18 mouse cellular contexts compared by ENCODE assay signal in the genomic region with DNA sequence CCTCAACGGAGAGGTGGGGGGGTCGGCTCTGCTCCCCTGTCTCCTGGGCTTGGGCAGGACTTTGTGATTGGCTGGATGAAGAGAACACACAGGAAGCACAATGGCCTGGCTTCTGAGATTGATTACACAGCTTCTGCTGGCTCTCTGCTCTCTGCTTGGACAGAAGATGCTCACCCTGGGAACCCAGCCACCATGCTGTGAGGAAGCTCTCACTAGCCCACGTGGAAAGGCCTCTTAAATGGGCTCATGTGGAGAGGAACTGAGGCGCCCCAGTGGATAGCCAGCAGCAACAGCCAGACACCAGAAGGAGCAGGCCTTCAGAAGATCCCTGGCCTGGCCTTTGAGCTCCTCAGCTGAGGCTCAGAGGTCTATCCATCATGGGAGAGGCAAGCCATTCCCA. TPM values are rescaled to one million over a fixed set of nuclear protein-coding genes. Genes with fewer than 3 reads are reported as not detected.
DNase-seq lines count a peak whose midpoint lies in the region; ATAC-seq and TF ChIP-seq lines count a peak whose summit lies in the region.
"Had no signal": no experiment of that assay in that cellular context is flagged by ENCODE, and none has a peak within 500 bp of the region (broad histone marks: within the 10 kb centered on the region; RNA-seq: fewer than 3 reads in every experiment).

No protein-coding gene starts in this region.

- TF ChIP-seq CTCF in forebrain, postnatal 0 days (IDR thresholded peaks at IDR 0.05; ENCODE audit: low read depth), result no peak

- H3K36me3 ChIP-seq in forebrain, embryonic 12.5 days (replicated peaks), result no peaks in the 10 kb centered on the region
- H3K36me3 ChIP-seq in forebrain, postnatal 0 days (ENCODE audit: insufficient read depth), result no peaks in the 10 kb centered on the region
- no peaks in the 10 kb centered on the region for H3K36me3 ChIP-seq in neural tube, embryonic 15.5 days
- H3K36me3 ChIP-seq: embryonic facial prominence, embryonic 15.5 days; heart, embryonic 13.5 days; hindbrain, embryonic 15.5 days had no signal

- DNase-seq in forebrain, postnatal 0 days, result no peak
- peak; percentile 35 for DNase-seq in neural tube, embryonic 10.5 days (ENCODE audit: extremely low spot score, low spot score)
- DNase-seq in embryo, embryonic 11 days, result peak; percentile 37
- no peak for DNase-seq in adipocyte (ENCODE audit: low spot score)
- DNase-seq in retina, postnatal 1 day, result no peak
- DNase-seq in kidney, postnatal 36 days, result no peak
- DNase-seq: adrenal gland, postnatal 10 days; gastrocnemius, postnatal 36 days; kidney, adult 2 months; liver, postnatal 0 days; spleen, adult 18-20 months had no signal

- H3K4me3 ChIP-seq in forebrain, embryonic 12.5 days (replicated peaks), result no peak overlapping the region
- no peak overlapping the region for H3K4me3 ChIP-seq in forebrain, postnatal 0 days (ENCODE audit: low read depth, low read length)
- no peak overlapping the region for H3K4me3 ChIP-seq in neural tube, embryonic 15.5 days (replicated peaks)
- H3K4me3 ChIP-seq: embryonic facial prominence, embryonic 15.5 days; heart, embryonic 13.5 days; hindbrain, embryonic 15.5 days had no signal

- no peaks in the 10 kb centered on the region for H3K9me3 ChIP-seq in forebrain, embryonic 12.5 days
- no peaks in the 10 kb centered on the region for H3K9me3 ChIP-seq in forebrain, postnatal 0 days (ENCODE audit: low read length)
- H3K9me3 ChIP-seq in neural tube, embryonic 15.5 days (replicated peaks), result no peaks in the 10 kb centered on the region
- H3K9me3 ChIP-seq: embryonic facial prominence, embryonic 15.5 days; heart, embryonic 13.5 days; hindbrain, embryonic 15.5 days had no signal

- H3K4me2 ChIP-seq in forebrain, embryonic 12.5 days, result no peak overlapping the region
- no peak overlapping the region for H3K4me2 ChIP-seq in forebrain, postnatal 0 days (ENCODE audit: low read depth)
- H3K4me2 ChIP-seq in neural tube, embryonic 15.5 days, result no peak overlapping the region
- H3K4me2 ChIP-seq: embryonic facial prominence, embryonic 15.5 days; heart, embryonic 13.5 days; hindbrain, embryonic 15.5 days had no signal

- peak overlapping the region; percentile 3; the same call in 1 of the 2 replicates for H3K27ac ChIP-seq in forebrain, embryonic 12.5 days
- H3K27ac ChIP-seq in forebrain, postnatal 0 days (ENCODE audit: low read depth, low read length), result no peak overlapping the region
- no peak overlapping the region for H3K27ac ChIP-seq in neural tube, embryonic 15.5 days (replicated peaks)
- H3K27ac ChIP-seq: embryonic facial prominence, embryonic 15.5 days; heart, embryonic 13.5 days; hindbrain, embryonic 15.5 days; stomach, postnatal 0 days had no signal

- 4% methylated on average over 4 of the region's 4 CpGs for WGBS in forebrain, embryonic 12.5 days
- 8% methylated on average over 4 of the region's 4 CpGs for WGBS in forebrain, postnatal 0 days
- WGBS in neural tube, embryonic 15.5 days, result 9% methylated on average over 4 of the region's 4 CpGs

- no peak overlapping the region for H3K9ac ChIP-seq in forebrain, embryonic 12.5 days
- no peak overlapping the region for H3K9ac ChIP-seq in forebrain, postnatal 0 days
- H3K9ac ChIP-seq in neural tube, embryonic 15.5 days (replicated peaks), result no peak overlapping the region
- H3K9ac ChIP-seq: embryonic facial prominence, embryonic 15.5 days; heart, embryonic 13.5 days; hindbrain, embryonic 15.5 days; liver, postnatal 0 days had no signal

- no peak for ATAC-seq in forebrain, embryonic 12.5 days (ENCODE audit: low FRiP score)
- ATAC-seq in forebrain, postnatal 0 days, result no peak
- no peak for ATAC-seq in neural tube, embryonic 15.5 days (ENCODE audit: low FRiP score)
- ATAC-seq: liver, postnatal 0 days had no signal

- H3K27me3 ChIP-seq in forebrain, embryonic 12.5 days, result no peaks in the 10 kb centered on the region
- no peaks in the 10 kb centered on the region for H3K27me3 ChIP-seq in forebrain, postnatal 0 days (ENCODE audit: insufficient read depth, low read length)
- no peaks in the 10 kb centered on the region for H3K27me3 ChIP-seq in neural tube, embryonic 15.5 days (replicated peaks)
- H3K27me3 ChIP-seq: embryonic facial prominence, embryonic 15.5 days; hindbrain, embryonic 15.5 days had no signal

- H3K4me1 ChIP-seq in forebrain, embryonic 12.5 days, result peaks cover 10% of the 10 kb centered on the region
- no peaks in the 10 kb centered on the region; the same call in 1 of the 2 replicates for H3K4me1 ChIP-seq in forebrain, postnatal 0 days (ENCODE audit: insufficient read depth)
- peaks cover 5% of the 10 kb centered on the region; the same call in 1 of the 2 replicates for H3K4me1 ChIP-seq in neural tube, embryonic 15.5 days
- H3K4me1 ChIP-seq: heart, embryonic 13.5 days had no signal

RNA-seq across cellular contexts. Expression of a gene that starts 59.9 kb away (rescaled TPM):
- polyA plus RNA-seq in forebrain, embryonic 12.5 days (2016; fragmentation: Nextera tagmentation; extraction: Ambion mirVana), result not detected in 2 replicates
- not detected in 2 replicates for total RNA-seq in forebrain, postnatal 0 days (2014; rRNA removed)
- not detected in 2 replicates for polyA plus RNA-seq in forebrain, postnatal 0 days (2015; fragmentation: Nextera tagmentation; extraction: Ambion mirVana)
- polyA plus RNA-seq in neural tube, embryonic 15.5 days (2015; fragmentation: Nextera tagmentation; extraction: Ambion mirVana), result 0.08 TPM in 1 of 2 replicates, not detected in the other
- total RNA-seq: adrenal gland, postnatal 10 days; gastrocnemius, postnatal 36 days; left cerebral cortex, adult 18-20 months had no signal
- polyA plus RNA-seq: embryonic facial prominence, embryonic 15.5 days; heart, embryonic 13.5 days; hindbrain, embryonic 15.5 days; kidney, adult 2 months; liver, postnatal 0 days; stomach, postnatal 0 days had no signal

Comparison
In these comparisons a context has a peak if more than half of its experiments do, and no peak if none do; other contexts are left out.
1. DNase-seq: peak in neural tube, embryonic 10.5 days (single experiment) and embryo, embryonic 11 days (single experiment); none in forebrain, postnatal 0 days (single experiment), adipocyte (single experiment), retina, postnatal 1 day (single experiment) and kidney, postnatal 36 days (0 of 2).